Mouse (Mus musculus): Measurements from ENCODE around the gene Akap1. TPM values are rescaled to one million over a fixed set of nuclear protein-coding genes. Genes with fewer than 3 reads are reported as not detected.
"Not testable (repeated sequence)": the region's sequence is repeated elsewhere in the genome, so short reads cannot be mapped to it uniquely, and the experiment has no call there.

Gene Akap1
- polyA plus RNA-seq (2016; fragmentation: Nextera tagmentation; extraction: Ambion mirVana), result 17.7 and 19.6 TPM in 2 replicates

GRCm38 (mm10) chr11:88864458-88865197 is at the start of gene Akap1:
Gene Akap1, minus strand, starts transcription at chr11:88864586.
- Histone ChIP-seq H3K36me3 (no peaks in the 10 kb centered on the region), H3K4me3 (peak within 1 kb of the TSS; percentile 75), H3K27me3 (ENCODE audit: insufficient read depth, poor library complexity, severe bottlenecking) (peaks cover 21% of the 10 kb centered on the region; the same call in 1 of the 2 replicates), H3K9me3 (no peaks in the 10 kb centered on the region), H3K4me1 (replicated peaks) (peaks cover 44% of the 10 kb centered on the region), H3K27ac (peak within 1 kb of the TSS; percentile 96)
- DNase-seq (ENCODE audit: low spot score), result peak; percentile 98
- WGBS, result 1% methylated on average over 60 of the region's 60 CpGs

GRCm38 (mm10) chr11:88909388-88910036 is 45.1 kb upstream of the Akap1 start:
- Histone ChIP-seq H3K27me3 (ENCODE audit: insufficient read depth, poor library complexity, severe bottlenecking) (no peaks in the 10 kb centered on the region), H3K4me1 (replicated peaks) (no peaks in the 10 kb centered on the region), H3K4me3 (no peak overlapping the region), H3K36me3 (no peaks in the 10 kb centered on the region), H3K9me3 (0 out of 2 replicates have a peak, but pooled peaks cover 7% of the 10 kb centered on the region), H3K27ac (no peak overlapping the region)
- DNase-seq (ENCODE audit: low spot score), result no peak
- 90% methylated on average over 8 of the region's 8 CpGs for WGBS

- Histone ChIP-seq H3K36me3 (no peaks in the 10 kb centered on the region), H3K27me3 (ENCODE audit: insufficient read depth, poor library complexity, severe bottlenecking) (no peaks in the 10 kb centered on the region), H3K9me3 (0 out of 2 replicates have a peak, but pooled peaks cover 7% of the 10 kb centered on the region), H3K27ac (no peak overlapping the region), H3K4me3 (no peak overlapping the region), H3K4me1 (replicated peaks) (no peaks in the 10 kb centered on the region)
- WGBS, result 91% methylated on average over 1 of the region's 1 CpGs
- peak; percentile 49 for DNase-seq (ENCODE audit: low spot score)
These were observed 44.3 kb upstream of the Akap1 start for GRCm38 (mm10) chr11:88908557-88909211.

- WGBS, result 94% methylated on average over 7 of the region's 7 CpGs
- Histone ChIP-seq H3K36me3 (no peaks in the 10 kb centered on the region), H3K27ac (no peak overlapping the region), H3K9me3 (0 out of 2 replicates have a peak, but pooled peaks cover 7% of the 10 kb centered on the region), H3K4me1 (replicated peaks) (no peaks in the 10 kb centered on the region), H3K4me3 (no peak overlapping the region), H3K27me3 (ENCODE audit: insufficient read depth, poor library complexity, severe bottlenecking) (no peaks in the 10 kb centered on the region)
- no peak for DNase-seq (ENCODE audit: low spot score)
These were observed 43.5 kb upstream of the Akap1 start for GRCm38 (mm10) chr11:88907886-88908285.

GRCm38 (mm10) chr11:88905621-88906020 is 41.2 kb upstream of the Akap1 start:
- 33% methylated on average over 2 of the region's 2 CpGs for WGBS
- no peaks in the 10 kb centered on the region for H3K27me3 ChIP-seq (ENCODE audit: insufficient read depth, poor library complexity, severe bottlenecking)
- H3K9me3 ChIP-seq, result 0 out of 2 replicates have a peak, but pooled peaks cover 5% of the 10 kb centered on the region
- no peak for DNase-seq (ENCODE audit: low spot score)
- no peaks in the 10 kb centered on the region for H3K36me3 ChIP-seq
- no peak overlapping the region for H3K27ac ChIP-seq
- H3K4me1 ChIP-seq (replicated peaks), result no peaks in the 10 kb centered on the region
- H3K4me3 ChIP-seq, result no peak overlapping the region

GRCm38 (mm10) chr11:88904080-88904479 is 39.7 kb upstream of the Akap1 start:
- Histone ChIP-seq H3K36me3 (no peaks in the 10 kb centered on the region), H3K27me3 (ENCODE audit: insufficient read depth, poor library complexity, severe bottlenecking) (0 out of 2 replicates have a peak, but pooled peaks cover 2% of the 10 kb centered on the region), H3K4me1 (replicated peaks) (no peaks in the 10 kb centered on the region), H3K27ac (no peak overlapping the region), H3K4me3 (no peak overlapping the region), H3K9me3 (no peaks in the 10 kb centered on the region)
- no peak for DNase-seq (ENCODE audit: low spot score)
- 69% methylated on average over 2 of the region's 2 CpGs for WGBS

GRCm38 (mm10) chr11:88902762-88903161 is 38.4 kb upstream of the Akap1 start:
- WGBS, result 91% methylated on average over 6 of the region's 6 CpGs
- Histone ChIP-seq H3K9me3 (no peaks in the 10 kb centered on the region), H3K36me3 (no peaks in the 10 kb centered on the region), H3K27me3 (ENCODE audit: insufficient read depth, poor library complexity, severe bottlenecking) (peaks cover 9% of the 10 kb centered on the region; the same call in 1 of the 2 replicates), H3K4me1 (replicated peaks) (0 out of 2 replicates have a peak, but pooled peaks cover under 1% of the 10 kb centered on the region), H3K4me3 (no peak overlapping the region), H3K27ac (no peak overlapping the region)
- DNase-seq (ENCODE audit: low spot score), result no peak

- DNase-seq (ENCODE audit: low spot score), result no peak
- peaks cover 19% of the 10 kb centered on the region; the same call in 1 of the 2 replicates for H3K27me3 ChIP-seq (ENCODE audit: insufficient read depth, poor library complexity, severe bottlenecking)
- H3K4me3 ChIP-seq, result no peak overlapping the region
- no peak overlapping the region for H3K27ac ChIP-seq
- H3K4me1 ChIP-seq (replicated peaks), result 0 out of 2 replicates have a peak, but pooled peaks cover 4% of the 10 kb centered on the region
- no peaks in the 10 kb centered on the region for H3K36me3 ChIP-seq
- WGBS, result 84% methylated on average over 7 of the region's 7 CpGs
- no peaks in the 10 kb centered on the region for H3K9me3 ChIP-seq
These were observed 37.0 kb upstream of the Akap1 start for GRCm38 (mm10) chr11:88901341-88901802.

- Histone ChIP-seq H3K36me3 (no peaks in the 10 kb centered on the region), H3K27ac (no peak overlapping the region), H3K9me3 (no peaks in the 10 kb centered on the region), H3K4me1 (replicated peaks) (0 out of 2 replicates have a peak, but pooled peaks cover 4% of the 10 kb centered on the region), H3K4me3 (no peak overlapping the region), H3K27me3 (ENCODE audit: insufficient read depth, poor library complexity, severe bottlenecking) (peaks cover 19% of the 10 kb centered on the region; the same call in 1 of the 2 replicates)
- whole genome bisulfite sequencing, result 94% methylated on average over 6 of the region's 6 CpGs
- DNase-seq (ENCODE audit: low spot score), result no peak
These were observed 35.2 kb upstream of the Akap1 start for GRCm38 (mm10) chr11:88899561-88899960.

GRCm38 (mm10) chr11:88898380-88898763 is 34.0 kb upstream of the Akap1 start:
- H3K27me3 ChIP-seq (ENCODE audit: insufficient read depth, poor library complexity, severe bottlenecking), result peaks cover 19% of the 10 kb centered on the region; the same call in 1 of the 2 replicates
- H3K4me3 ChIP-seq, result no peak overlapping the region
- DNase-seq (ENCODE audit: low spot score), result no peak
- H3K4me1 ChIP-seq (replicated peaks), result 0 out of 2 replicates have a peak, but pooled peaks cover 4% of the 10 kb centered on the region
- 84% methylated on average over 4 of the region's 4 CpGs for WGBS
- no peak overlapping the region for H3K27ac ChIP-seq
- no peaks in the 10 kb centered on the region for H3K9me3 ChIP-seq
- no peaks in the 10 kb centered on the region for H3K36me3 ChIP-seq

GRCm38 (mm10) chr11:88897624-88898379 is 33.4 kb upstream of the Akap1 start:
- H3K36me3 ChIP-seq, result no peaks in the 10 kb centered on the region
- H3K9me3 ChIP-seq, result no peaks in the 10 kb centered on the region
- peak; percentile 27 for DNase-seq (ENCODE audit: low spot score)
- peaks cover 19% of the 10 kb centered on the region; the same call in 1 of the 2 replicates for H3K27me3 ChIP-seq (ENCODE audit: insufficient read depth, poor library complexity, severe bottlenecking)
- H3K4me1 ChIP-seq (replicated peaks), result 0 out of 2 replicates have a peak, but pooled peaks cover 4% of the 10 kb centered on the region
- H3K4me3 ChIP-seq, result no peak overlapping the region
- no peak overlapping the region for H3K27ac ChIP-seq
- WGBS, result 53% methylated on average over 15 of the region's 15 CpGs

GRCm38 (mm10) chr11:88895800-88896232 is 31.4 kb upstream of the Akap1 start:
- not testable (repeated sequence) for H3K36me3 ChIP-seq; H3K27ac ChIP-seq; DNase-seq (ENCODE audit: low spot score); H3K9me3 ChIP-seq; H3K4me1 ChIP-seq (replicated peaks)
- Histone ChIP-seq H3K27me3 (ENCODE audit: insufficient read depth, poor library complexity, severe bottlenecking) (peaks cover 19% of the 10 kb centered on the region; the same call in 1 of the 2 replicates), H3K4me3 (peak overlapping the region; percentile 40)
- WGBS, result 34% methylated on average over 39 of the region's 39 CpGs
